Mouse (Mus musculus) heart, postnatal 4 days (tissue): Measurements from ENCODE around the gene Igsf3. TPM values are rescaled to one million over a fixed set of nuclear protein-coding genes. Genes with fewer than 3 reads are reported as not detected.
A peak's percentile ranks its signal among the peaks of the same experiment; 100 is the strongest.

Experiments
- DNase-seq: peaks from one replicate; pipeline ENCODE4 v3.0.0; 2021
- total RNA-seq, 2 experiments: library from RNA; stranded (reverse); gene quantifications; 2 replicates each; pipeline ENCODE4 v1.2.3; 2021

The Igsf3 gene
- total RNA-seq, 2 experiments from 2014 or later = 26.9 to 29.8 TPM

- DNase-seq = peak; percentile 82
Measured at GRCm38 (mm10) chr3:101506970-101507702, 130.3 kb downstream of the Igsf3 start.

- no peak for DNase-seq
Measured at GRCm38 (mm10) chr3:101507766-101508165, 130.9 kb downstream of the Igsf3 start.

- DNase-seq = no peak
Measured at GRCm38 (mm10) chr3:101509707-101510544, 133.0 kb downstream of the Igsf3 start.

GRCm38 (mm10) chr3:101510632-101511031, 133.7 kb downstream of the Igsf3 start:
- DNase-seq = no peak

Other genes with a start within 250 kb of the Igsf3 start
- gene Cd2, start 89.1 kb upstream of the Igsf3 start, total RNA-seq = under 1 TPM; 0.24 to 0.38 TPM
- 1,000 to 10,000 TPM; 1,042 to 1,100 TPM for gene Atp1a1, start 227.6 kb downstream of the Igsf3 start, total RNA-seq